Mouse (Mus musculus) lung, postnatal 10 days (tissue): ENCODE measurements at regions not wholly inside any gene's neighbourhood (a gene's known extent, or its start where the extent isn't known, plus 50 kb on each side); places are given as distances from the start of the nearest gene placed in this dataset.

Source experiments
- DNase-seq: peaks from one replicate; pipeline ENCODE4 v3.0.0; 2021

- no peak for DNase-seq
These were observed 364.9 kb downstream of the Cd83 start for GRCm38 (mm10) chr13:44149499-44149898.

GRCm38 (mm10) chr13:44151526-44151925 lies 367.0 kb downstream of the Cd83 start:
- DNase-seq = no peak

- no peak for DNase-seq
These were observed 368.4 kb downstream of the Cd83 start for GRCm38 (mm10) chr13:44152806-44153613.

- DNase-seq = no peak
These were observed 369.2 kb downstream of the Cd83 start for GRCm38 (mm10) chr13:44153784-44154183.

GRCm38 (mm10) chr13:44155956-44156355 lies 371.4 kb downstream of the Cd83 start:
- no peak for DNase-seq

GRCm38 (mm10) chr13:44156546-44156945 lies 372.0 kb downstream of the Cd83 start:
- DNase-seq = no peak

GRCm38 (mm10) chr13:44157236-44157635 lies 372.7 kb downstream of the Cd83 start:
- DNase-seq = no peak

GRCm38 (mm10) chr13:44158364-44158763 lies 373.8 kb downstream of the Cd83 start:
- no peak for DNase-seq

- no peak for DNase-seq
These were observed 374.8 kb downstream of the Cd83 start for GRCm38 (mm10) chr13:44159346-44159745.

- no peak for DNase-seq
These were observed 380.2 kb downstream of the Cd83 start for GRCm38 (mm10) chr13:44164746-44165145.

- peak; percentile 69 for DNase-seq
These were observed 382.6 kb downstream of the Cd83 start for GRCm38 (mm10) chr13:44167186-44167585.

- no peak for DNase-seq
These were observed 383.6 kb downstream of the Cd83 start for GRCm38 (mm10) chr13:44168186-44168585.

- DNase-seq = no peak
These were observed 387.1 kb downstream of the Cd83 start for GRCm38 (mm10) chr13:44171639-44172038.

GRCm38 (mm10) chr13:44172701-44173100 lies 388.1 kb downstream of the Cd83 start:
- DNase-seq = no peak

- DNase-seq = no peak
These were observed 389.7 kb downstream of the Cd83 start for GRCm38 (mm10) chr13:44174236-44174635.

- peak; percentile 12 for DNase-seq
These were observed 390.9 kb downstream of the Cd83 start for GRCm38 (mm10) chr13:44175300-44176036.

GRCm38 (mm10) chr13:44176121-44176520 lies 391.5 kb downstream of the Cd83 start:
- DNase-seq = no peak

GRCm38 (mm10) chr13:44178006-44178405 lies 393.4 kb downstream of the Cd83 start:
- no peak for DNase-seq

GRCm38 (mm10) chr13:44180384-44180783 lies 395.8 kb downstream of the Cd83 start:
- no peak for DNase-seq

- no peak for DNase-seq
These were observed 398.1 kb downstream of the Cd83 start for GRCm38 (mm10) chr13:44182544-44183191.

- no peak for DNase-seq
These were observed 410.8 kb downstream of the Cd83 start for GRCm38 (mm10) chr13:44195365-44195764.

GRCm38 (mm10) chr13:44206042-44206441 lies 421.5 kb downstream of the Cd83 start:
- no peak for DNase-seq

GRCm38 (mm10) chr13:44206448-44206847 lies 421.9 kb downstream of the Cd83 start:
- no peak for DNase-seq
